Mouse (Mus musculus): Measurements from ENCODE around the gene Chpf. TPM values are rescaled to one million over a fixed set of nuclear protein-coding genes. Genes with fewer than 3 reads are reported as not detected.

Gene Chpf
- polyA plus RNA-seq, 1 experiment: 13.3 TPM

GRCm38 (mm10) chr1:75469287-75469825 lies 9.8 kb downstream of the Chpf start:
- Histone ChIP-seq H3K27ac (ENCODE audit: insufficient read depth, low read length) (no peak overlapping the region), H3K36me3 (ENCODE audit: control insufficient read depth, insufficient read depth, low read length, poor library complexity, severe bottlenecking) (peaks cover 1% of the 10 kb centered on the region; the same call in 1 of the 2 replicates), H3K27me3 (ENCODE audit: control insufficient read depth, insufficient read depth, low read length, poor library complexity, severe bottlenecking) (no peaks in the 10 kb centered on the region), H3K4me3 (ENCODE audit: low read depth, low read length) (no peak overlapping the region), H3K9me3 (replicated peaks; ENCODE audit: control insufficient read depth, insufficient read depth, low read length, poor library complexity, severe bottlenecking) (no peaks in the 10 kb centered on the region), H3K4me1 (ENCODE audit: control insufficient read depth, insufficient read depth, low read length) (no peaks in the 10 kb centered on the region), H3K9ac (ENCODE audit: low read depth, poor library complexity, severe bottlenecking) (no peak overlapping the region)
- TF ChIP-seq POLR2A (IDR thresholded peaks at IDR 0.05; ENCODE audit: insufficient read depth, low read length) (no peak), CTCF (IDR thresholded peaks at IDR 0.05; ENCODE audit: low read depth, low read length) (no peak), EP300 (IDR thresholded peaks at IDR 0.05; ENCODE audit: insufficient read depth, low read depth, low read length) (no peak)

GRCm38 (mm10) chr1:75467215-75467927 lies 11.7 kb downstream of the Chpf start:
- no peak for TF ChIP-seq POLR2A (IDR thresholded peaks at IDR 0.05; ENCODE audit: insufficient read depth, low read length)
- TF ChIP-seq EP300 (IDR thresholded peaks at IDR 0.05; ENCODE audit: insufficient read depth, low read depth, low read length): peak; percentile 61; the same call in 1 of the 2 replicates
- peak; percentile 81 for TF ChIP-seq CTCF (IDR thresholded peaks at IDR 0.05; ENCODE audit: low read depth, low read length)
- no peaks in the 10 kb centered on the region for H3K4me1 ChIP-seq (ENCODE audit: control insufficient read depth, insufficient read depth, low read length)
- H3K27ac ChIP-seq (ENCODE audit: insufficient read depth, low read length): no peak overlapping the region
- H3K4me3 ChIP-seq (ENCODE audit: low read depth, low read length): no peak overlapping the region
- H3K9me3 ChIP-seq (replicated peaks; ENCODE audit: control insufficient read depth, insufficient read depth, low read length, poor library complexity, severe bottlenecking): no peaks in the 10 kb centered on the region
- no peaks in the 10 kb centered on the region for H3K36me3 ChIP-seq (ENCODE audit: control insufficient read depth, insufficient read depth, low read length, poor library complexity, severe bottlenecking)
- H3K27me3 ChIP-seq (ENCODE audit: control insufficient read depth, insufficient read depth, low read length, poor library complexity, severe bottlenecking): no peaks in the 10 kb centered on the region
- no peak overlapping the region for H3K9ac ChIP-seq (ENCODE audit: low read depth, poor library complexity, severe bottlenecking)

- Histone ChIP-seq H3K4me1 (ENCODE audit: control insufficient read depth, insufficient read depth, low read length) (no peaks in the 10 kb centered on the region), H3K36me3 (ENCODE audit: control insufficient read depth, insufficient read depth, low read length, poor library complexity, severe bottlenecking) (no peaks in the 10 kb centered on the region), H3K9ac (ENCODE audit: low read depth, poor library complexity, severe bottlenecking) (no peak overlapping the region), H3K4me3 (ENCODE audit: low read depth, low read length) (no peak overlapping the region), H3K9me3 (replicated peaks; ENCODE audit: control insufficient read depth, insufficient read depth, low read length, poor library complexity, severe bottlenecking) (no peaks in the 10 kb centered on the region), H3K27me3 (ENCODE audit: control insufficient read depth, insufficient read depth, low read length, poor library complexity, severe bottlenecking) (no peaks in the 10 kb centered on the region), H3K27ac (ENCODE audit: insufficient read depth, low read length) (no peak overlapping the region)
- no peak for TF ChIP-seq EP300 (IDR thresholded peaks at IDR 0.05; ENCODE audit: insufficient read depth, low read depth, low read length)
- no peak for TF ChIP-seq POLR2A (IDR thresholded peaks at IDR 0.05; ENCODE audit: insufficient read depth, low read length)
Observed at GRCm38 (mm10) chr1:75463652-75464204, 15.4 kb downstream of the Chpf start.

GRCm38 (mm10) chr1:75462636-75463035 lies 16.5 kb downstream of the Chpf start:
- H3K4me1 ChIP-seq (ENCODE audit: control insufficient read depth, insufficient read depth, low read length): no peaks in the 10 kb centered on the region

GRCm38 (mm10) chr1:75460297-75460696 lies 18.8 kb downstream of the Chpf start:
- Histone ChIP-seq H3K36me3 (ENCODE audit: control insufficient read depth, insufficient read depth, low read length, poor library complexity, severe bottlenecking) (no peaks in the 10 kb centered on the region), H3K27ac (ENCODE audit: insufficient read depth, low read length) (no peak overlapping the region), H3K27me3 (ENCODE audit: control insufficient read depth, insufficient read depth, low read length, poor library complexity, severe bottlenecking) (no peaks in the 10 kb centered on the region), H3K9me3 (replicated peaks; ENCODE audit: control insufficient read depth, insufficient read depth, low read length, poor library complexity, severe bottlenecking) (no peaks in the 10 kb centered on the region), H3K4me1 (ENCODE audit: control insufficient read depth, insufficient read depth, low read length) (no peaks in the 10 kb centered on the region), H3K9ac (ENCODE audit: low read depth, poor library complexity, severe bottlenecking) (no peak overlapping the region), H3K4me3 (ENCODE audit: low read depth, low read length) (no peak overlapping the region)
- TF ChIP-seq POLR2A (IDR thresholded peaks at IDR 0.05; ENCODE audit: insufficient read depth, low read length) (no peak), EP300 (IDR thresholded peaks at IDR 0.05; ENCODE audit: insufficient read depth, low read depth, low read length) (no peak), CTCF (IDR thresholded peaks at IDR 0.05; ENCODE audit: low read depth, low read length) (no peak)

More at GRCm38 (mm10) chr1:75462636-75463035, 16.5 kb downstream of the Chpf start:
- Histone ChIP-seq H3K27ac (ENCODE audit: insufficient read depth, low read length) (no peak overlapping the region), H3K36me3 (ENCODE audit: control insufficient read depth, insufficient read depth, low read length, poor library complexity, severe bottlenecking) (no peaks in the 10 kb centered on the region), H3K9ac (ENCODE audit: low read depth, poor library complexity, severe bottlenecking) (no peak overlapping the region), H3K9me3 (replicated peaks; ENCODE audit: control insufficient read depth, insufficient read depth, low read length, poor library complexity, severe bottlenecking) (no peaks in the 10 kb centered on the region), H3K4me3 (ENCODE audit: low read depth, low read length) (no peak overlapping the region), H3K27me3 (ENCODE audit: control insufficient read depth, insufficient read depth, low read length, poor library complexity, severe bottlenecking) (no peaks in the 10 kb centered on the region)
- no peak for TF ChIP-seq POLR2A (IDR thresholded peaks at IDR 0.05; ENCODE audit: insufficient read depth, low read length)

All from ES-Bruce4 (cell line).